Mouse (Mus musculus) MEL (cell line): ENCODE data around the gene Pou2f2.

Experiments used
- CTCF ChIP-seq, 3 experiments: IDR thresholded peaks in 2 of 3; conservative IDR thresholded peaks in 1 of 3; 2 replicates each; pipeline ENCODE4 v1.5.1; 2011 to 2012; ENCODE audit warnings: low read length in 3 of 3, low read depth in 2 of 3, mild to moderate bottlenecking in 2 of 3, improper control_type of control experiment in 1 of 3, inconsistent platforms in 1 of 3, mixed read lengths in 1 of 3, moderate library complexity in 1 of 3; ENCODE audit not compliant: control insufficient read depth in 1 of 3, insufficient read depth in 1 of 3, poor library complexity in 1 of 3, severe bottlenecking in 1 of 3
- EP300 ChIP-seq, 2 experiments: IDR thresholded peaks; 2 replicates each; pipeline ENCODE4 v1.6.1; 2011; ENCODE audit warnings: improper control_type of control experiment in 2 of 2, low read length in 2 of 2, low read depth in 1 of 2, mild to moderate bottlenecking in 1 of 2
- NELFE ChIP-seq: IDR thresholded peaks from 2 replicates; pipeline ENCODE4 v1.6.1; 2011; ENCODE audit warnings: low read depth, low read length, improper control_type of control experiment
- POLR2AphosphoS2 ChIP-seq: IDR thresholded peaks from 2 replicates; pipeline ENCODE4 v1.6.1; 2011; ENCODE audit warnings: low read length, improper control_type of control experiment
- SIN3A ChIP-seq: IDR thresholded peaks from 2 replicates; pipeline ENCODE4 v1.6.1; 2012; ENCODE audit warnings: low read length, improper control_type of control experiment, inconsistent platforms

- no peak for TF ChIP-seq CTCF (IDR thresholded peaks at IDR 0.05 in 2 of 3, conservative IDR thresholded peaks at IDR 0.05 in 1 of 3; ENCODE audit: control insufficient read depth in 1 of 3, insufficient read depth in 1 of 3, low read depth in 2 of 3, low read length in 3 of 3, poor library complexity in 1 of 3, severe bottlenecking in 1 of 3)
- no peak for TF ChIP-seq POLR2AphosphoS2
- no peak for TF ChIP-seq EP300 (IDR thresholded peaks at IDR 0.05; ENCODE audit: low read depth in 1 of 2, low read length in 2 of 2)
- TF ChIP-seq SIN3A = no peak
- no peak for TF ChIP-seq NELFE
Measured at GRCm38 (mm10) chr7:25203624-25204023, 24.1 kb upstream of the Pou2f2 start.
